Mouse (Mus musculus): ENCODE data around the gene 1700010I14Rik. TPM values are rescaled to one million over a fixed set of nuclear protein-coding genes. Genes with fewer than 3 reads are reported as not detected.

1700010I14Rik gene
- total and polyA plus RNA-seq, 3 experiments: 0.23 to 2.2 TPM; not detected in 1

- H3K4me3 ChIP-seq (ENCODE audit: control insufficient read depth in 1 of 2, insufficient read depth in 1 of 2, low read depth in 2 of 2, low read length in 2 of 2): no peak overlapping the region
- H3K9me3 ChIP-seq (replicated peaks; ENCODE audit: insufficient read depth, low read length): no peaks in the 10 kb centered on the region
- no peak overlapping the region for H3K27ac ChIP-seq (ENCODE audit: control insufficient read depth, low read depth, low read length)
- no peak overlapping the region for H3K9ac ChIP-seq (ENCODE audit: control insufficient read depth, low read depth, low read length, poor library complexity, severe bottlenecking)
- peaks cover 0 to 7% of the 10 kb centered on the region in 2 experiments; a peak in 2 of 4 replicates for H3K36me3 ChIP-seq (ENCODE audit: control insufficient read depth in 1 of 2, insufficient read depth in 2 of 2, low read length in 2 of 2)
- no peaks in the 10 kb centered on the region; a peak in 1 of 4 replicates for H3K27me3 ChIP-seq (ENCODE audit: control insufficient read depth in 1 of 2, insufficient read depth in 2 of 2, low read length in 2 of 2)
- DNase-seq (ENCODE audit: low read depth, low spot score): peak; percentile 51
- H3K4me1 ChIP-seq (ENCODE audit: control insufficient read depth in 1 of 2, insufficient read depth in 2 of 2, low read length in 2 of 2): peaks cover 0 to 9% of the 10 kb centered on the region in 2 experiments; a peak in 2 of 4 replicates
- H3K79me2 ChIP-seq (ENCODE audit: control insufficient read depth, insufficient read depth, low read length, poor library complexity): no peaks in the 10 kb centered on the region
- TF ChIP-seq POLR2AphosphoS5 (IDR thresholded peaks at IDR 0.05; ENCODE audit: borderline replicate concordance, low read depth, low read length): no peak
- peak; percentile 12; the same call in 1 of the 2 replicates for TF ChIP-seq MAFK (IDR thresholded peaks at IDR 0.05; ENCODE audit: borderline replicate concordance, low read depth, low read length)
- TF ChIP-seq EP300 (IDR thresholded peaks at IDR 0.05; ENCODE audit: low read depth in 1 of 2, low read length in 2 of 2): 0 out of 4 replicates have a peak, but pooled peaks of 1 of the 2 experiments have one; percentile 25
These were observed 14.3 kb downstream of the 1700010I14Rik start for GRCm38 (mm10) chr17:9002438-9002837.

- H3K27ac ChIP-seq (ENCODE audit: control insufficient read depth, low read depth, low read length): no peak overlapping the region
- peaks cover 0 to 9% of the 10 kb centered on the region in 2 experiments; a peak in 2 of 4 replicates for H3K4me1 ChIP-seq (ENCODE audit: control insufficient read depth in 1 of 2, insufficient read depth in 2 of 2, low read length in 2 of 2)
- DNase-seq (ENCODE audit: low read depth, low spot score): no peak
- H3K27me3 ChIP-seq (ENCODE audit: control insufficient read depth in 1 of 2, insufficient read depth in 2 of 2, low read length in 2 of 2): no peaks in the 10 kb centered on the region; a peak in 1 of 4 replicates
- H3K36me3 ChIP-seq (ENCODE audit: control insufficient read depth in 1 of 2, insufficient read depth in 2 of 2, low read length in 2 of 2): peaks cover 0 to 7% of the 10 kb centered on the region in 2 experiments; a peak in 2 of 4 replicates
- H3K79me2 ChIP-seq (ENCODE audit: control insufficient read depth, insufficient read depth, low read length, poor library complexity): no peaks in the 10 kb centered on the region
- TF ChIP-seq EP300 (IDR thresholded peaks at IDR 0.05; ENCODE audit: low read depth in 1 of 2, low read length in 2 of 2) (no peak), KAT2A (conservative IDR thresholded peaks at IDR 0.05; ENCODE audit: low read depth, low read length) (no peak), E2F4 (IDR thresholded peaks at IDR 0.05; ENCODE audit: borderline replicate concordance, low read depth, low read length) (no peak), USF2 (IDR thresholded peaks at IDR 0.05; ENCODE audit: borderline replicate concordance in 1 of 2, insufficient read depth in 1 of 2, low read depth in 1 of 2, low read length in 2 of 2) (no peak), TAL1 (IDR thresholded peaks at IDR 0.05; ENCODE audit: low read length) (no peak)
- H3K9me3 ChIP-seq (replicated peaks; ENCODE audit: insufficient read depth, low read length): no peaks in the 10 kb centered on the region
- no peak overlapping the region for H3K4me3 ChIP-seq (ENCODE audit: control insufficient read depth in 1 of 2, insufficient read depth in 1 of 2, low read depth in 2 of 2, low read length in 2 of 2)
- H3K9ac ChIP-seq (ENCODE audit: control insufficient read depth, low read depth, low read length, poor library complexity, severe bottlenecking): no peak overlapping the region
These were observed 16.4 kb downstream of the 1700010I14Rik start for GRCm38 (mm10) chr17:9004516-9004915.

- Histone ChIP-seq H3K4me1 (ENCODE audit: control insufficient read depth in 1 of 2, insufficient read depth in 2 of 2, low read length in 2 of 2) (no peaks in the 10 kb centered on the region), H3K36me3 (ENCODE audit: control insufficient read depth in 1 of 2, insufficient read depth in 2 of 2, low read length in 2 of 2) (no peaks in the 10 kb centered on the region), H3K4me3 (ENCODE audit: control insufficient read depth in 1 of 2, insufficient read depth in 1 of 2, low read depth in 2 of 2, low read length in 2 of 2) (no peak overlapping the region), H3K9ac (ENCODE audit: control insufficient read depth, low read depth, low read length, poor library complexity, severe bottlenecking) (no peak overlapping the region), H3K9me3 (replicated peaks; ENCODE audit: insufficient read depth, low read length) (no peaks in the 10 kb centered on the region), H3K27ac (ENCODE audit: control insufficient read depth, low read depth, low read length) (no peak overlapping the region), H3K79me2 (ENCODE audit: control insufficient read depth, insufficient read depth, low read length, poor library complexity) (no peaks in the 10 kb centered on the region), H3K27me3 (ENCODE audit: control insufficient read depth in 1 of 2, insufficient read depth in 2 of 2, low read length in 2 of 2) (no peaks in the 10 kb centered on the region)
- TF ChIP-seq MAFK (IDR thresholded peaks at IDR 0.05; ENCODE audit: borderline replicate concordance, low read depth, low read length): no peak
- TF ChIP-seq RAD21 (IDR thresholded peaks at IDR 0.05; ENCODE audit: low read depth, low read length): peak; percentile 5; the same call in 1 of the 2 replicates
- no peak for TF ChIP-seq GATA1 (IDR thresholded peaks at IDR 0.05; ENCODE audit: low read depth, low read length)
- TF ChIP-seq E2F4 (IDR thresholded peaks at IDR 0.05; ENCODE audit: borderline replicate concordance, low read depth, low read length): no peak
- no peak for DNase-seq (ENCODE audit: low read depth, low spot score)
These were observed 35.2 kb downstream of the 1700010I14Rik start for GRCm38 (mm10) chr17:9023198-9023942.
